Mouse (Mus musculus) kidney, postnatal 0 days (tissue): ENCODE measurements around the gene Tbc1d19. TPM values are rescaled to one million over a fixed set of nuclear protein-coding genes. Genes with fewer than 3 reads are reported as not detected.

Experiments used
- ATAC-seq: fragments of 200-750 bp; cut with Nextera tagmentation; replicated peaks from 2 replicates; pipeline ENCODE4 v1.8.0; 2017; ENCODE audit warnings: low read depth, moderate number of reproducible peaks, moderate TSS enrichment, moderate library complexity; ENCODE audit not compliant: low FRiP score
- DNase-seq: peaks from one replicate; pipeline ENCODE4 v3.0.0-alpha.2; 2016; ENCODE audit warnings: low spot score
- H3K27ac ChIP-seq: fragments of 300-500 bp; sonication (generic); 2 replicates; pipeline ENCODE4 v1.5.1; 2014; ENCODE audit warnings: mild to moderate bottlenecking
- H3K27me3 ChIP-seq: fragments of 300-500 bp; sonication (generic); 2 replicates; pipeline ENCODE4 v1.6.1; 2014; ENCODE audit warnings: low read length, mixed read lengths; ENCODE audit not compliant: insufficient read depth
- H3K36me3 ChIP-seq: fragments of 300-500 bp; sonication (generic); 2 replicates; pipeline ENCODE4 v1.6.1; 2014; ENCODE audit warnings: low read length, mixed read lengths; ENCODE audit not compliant: insufficient read depth
- H3K4me1 ChIP-seq: fragments of 300-500 bp; sonication (generic); replicated peaks from 2 replicates; pipeline ENCODE4 v1.6.1; 2014; ENCODE audit warnings: antibody characterized with exemption, low read length, mixed read lengths; ENCODE audit not compliant: insufficient read depth
- H3K4me2 ChIP-seq: fragments of 300-500 bp; sonication (generic); 2 replicates; pipeline ENCODE4 v1.6.1; 2014; ENCODE audit warnings: mild to moderate bottlenecking, low read length, moderate library complexity, mixed read lengths
- H3K4me3 ChIP-seq: fragments of 300-500 bp; sonication (generic); replicated peaks from 2 replicates; pipeline ENCODE4 v1.5.1; 2014; ENCODE audit warnings: low read depth, low read length
- H3K9ac ChIP-seq: fragments of 300-500 bp; sonication (generic); 2 replicates; pipeline ENCODE4 v1.6.1; 2014; ENCODE audit warnings: low read depth, low read length
- H3K9me3 ChIP-seq: fragments of 300-500 bp; sonication (generic); replicated peaks from 2 replicates; pipeline ENCODE4 v1.6.1; 2016; ENCODE audit warnings: low read length, inconsistent platforms, mixed read lengths
- CTCF ChIP-seq: IDR thresholded peaks from 2 replicates; pipeline ENCODE4 v1.5.1; 2016; ENCODE audit warnings: antibody characterized with exemption, low read depth, mild to moderate bottlenecking, moderate library complexity
- WGBS: fragments of 180-500 bp; shearing (Covaris S2); extraction: QIAGEN DNeasy Blood & Tissue Kit; methylation state at CpG from one replicate; pipeline ENCODE4 v1.1.7; 2014; 5-methylcytosine and 5-hydroxymethylcytosine counted together
- polyA plus RNA-seq: library from polyadenylated mRNA; unstranded; fragments of >200 nt; fragmentation: Nextera tagmentation; extraction: Ambion mirVana; gene quantifications from 2 replicates; pipeline ENCODE4 v1.2.1, GENCODE M21; 2015

Gene Tbc1d19
- polyA plus RNA-seq, 1 experiment from 2014 or later, result 35.4 TPM

GRCm38 (mm10) chr5:53942332-53942731, 132.9 kb downstream of the Tbc1d19 start:
- H3K4me1 ChIP-seq, result no peaks in the 10 kb centered on the region; the same call in 1 of the 2 replicates
- H3K36me3 ChIP-seq, result no peaks in the 10 kb centered on the region
- no peak overlapping the region for H3K4me3 ChIP-seq
- H3K9ac ChIP-seq, result no peak overlapping the region
- no peak overlapping the region for H3K4me2 ChIP-seq
- no peak for TF ChIP-seq CTCF
- no peak for ATAC-seq
- H3K27ac ChIP-seq, result no peak overlapping the region
- no peak for DNase-seq
- H3K27me3 ChIP-seq, result no peaks in the 10 kb centered on the region
- H3K9me3 ChIP-seq, result no peaks in the 10 kb centered on the region
- 57% methylated on average over 4 of the region's 4 CpGs for WGBS

- Histone ChIP-seq H3K27me3 (no peaks in the 10 kb centered on the region), H3K4me3 (no peak overlapping the region), H3K36me3 (no peaks in the 10 kb centered on the region), H3K4me2 (no peak overlapping the region), H3K27ac (no peak overlapping the region), H3K4me1 (peaks cover 4% of the 10 kb centered on the region), H3K9me3 (no peaks in the 10 kb centered on the region), H3K9ac (no peak overlapping the region)
- WGBS, result 82% methylated on average over 11 of the region's 11 CpGs
- DNase-seq (no peak), ATAC-seq (no peak)
- TF ChIP-seq CTCF, result no peak
Measured at GRCm38 (mm10) chr5:53943321-53943857, 134.0 kb downstream of the Tbc1d19 start.

- Histone ChIP-seq H3K4me2 (no peak overlapping the region), H3K9me3 (no peaks in the 10 kb centered on the region), H3K4me1 (peaks cover 4% of the 10 kb centered on the region), H3K27ac (no peak overlapping the region), H3K9ac (no peak overlapping the region), H3K36me3 (no peaks in the 10 kb centered on the region), H3K4me3 (no peak overlapping the region), H3K27me3 (no peaks in the 10 kb centered on the region)
- ATAC-seq (no peak), DNase-seq (no peak)
- WGBS, result 94% methylated on average over 8 of the region's 8 CpGs
- no peak for TF ChIP-seq CTCF
Measured at GRCm38 (mm10) chr5:53946747-53947146, 137.3 kb downstream of the Tbc1d19 start.

DNA sequence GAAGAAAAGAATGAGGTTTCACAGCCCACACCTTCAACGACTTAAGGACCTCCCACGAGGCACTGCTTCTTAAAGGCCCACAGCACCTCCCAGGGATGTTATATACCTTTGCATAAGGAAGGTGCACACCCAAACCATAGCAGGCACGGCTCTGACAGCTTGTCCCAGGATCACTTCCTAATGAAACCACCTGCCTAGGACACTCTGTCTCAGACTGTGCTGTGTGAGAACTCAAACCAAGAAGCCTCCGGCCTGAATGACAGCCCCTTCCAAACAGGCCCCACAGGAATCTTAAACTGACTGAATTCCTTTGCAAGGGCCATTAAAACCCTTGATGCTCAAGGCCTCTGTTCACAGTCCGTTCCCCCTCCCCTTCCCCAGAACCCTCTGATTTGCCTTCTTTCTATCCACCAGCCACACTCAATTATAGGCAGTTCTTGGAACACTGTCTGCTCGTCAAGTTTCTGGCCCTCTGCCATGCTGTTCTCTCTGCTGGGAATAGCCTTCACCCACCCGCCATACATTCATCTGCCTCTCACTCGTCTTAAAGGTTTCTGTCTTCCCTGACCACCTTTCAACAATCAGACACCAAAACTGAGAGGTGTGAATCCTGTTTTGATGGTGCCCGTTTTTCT, 138.3 kb downstream of the Tbc1d19 start:
- no peak for ATAC-seq
- no peak for TF ChIP-seq CTCF
- Histone ChIP-seq H3K4me3 (no peak overlapping the region), H3K27ac (peak overlapping the region; percentile 79), H3K4me1 (peaks cover 4% of the 10 kb centered on the region), H3K9ac (no peak overlapping the region), H3K9me3 (no peaks in the 10 kb centered on the region), H3K36me3 (no peaks in the 10 kb centered on the region), H3K4me2 (no peak overlapping the region), H3K27me3 (no peaks in the 10 kb centered on the region)
- peak; percentile 64 for DNase-seq
- 26% methylated on average over 9 of the region's 9 CpGs for WGBS

DNA sequence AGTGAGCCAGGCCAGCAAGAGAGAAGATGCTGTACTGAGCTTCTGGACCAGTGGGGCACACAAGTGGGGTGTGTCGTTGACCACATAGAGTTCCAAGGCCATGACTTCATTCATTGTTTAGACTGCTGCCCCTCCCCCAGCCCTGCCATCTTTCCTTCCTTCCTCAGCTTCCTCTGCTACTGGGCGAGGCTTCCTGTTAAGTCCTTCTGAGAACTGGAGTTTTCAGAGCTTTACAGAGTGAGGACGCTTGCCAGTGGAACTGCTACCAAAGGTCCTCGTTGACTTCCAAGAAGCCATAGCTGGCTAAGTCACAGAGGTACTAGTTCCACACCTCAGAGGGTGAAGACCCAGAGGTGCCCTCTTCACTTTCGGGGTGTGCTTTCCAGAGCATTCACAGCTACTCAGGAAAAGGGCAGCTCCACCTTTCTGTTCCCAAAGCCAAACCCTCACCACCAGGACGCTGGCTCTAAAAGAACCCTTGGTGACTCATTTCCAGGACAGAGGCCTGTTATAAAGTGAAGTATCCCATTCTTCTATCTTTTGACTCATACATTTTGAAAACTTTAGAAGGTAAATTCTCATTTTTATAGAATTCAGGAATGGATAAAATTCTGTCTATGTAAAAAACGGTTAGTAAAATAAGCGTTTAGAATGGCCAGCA, 139.3 kb downstream of the Tbc1d19 start:
- Histone ChIP-seq H3K4me2 (no peak overlapping the region), H3K4me3 (no peak overlapping the region), H3K9me3 (no peaks in the 10 kb centered on the region), H3K27me3 (no peaks in the 10 kb centered on the region), H3K9ac (no peak overlapping the region), H3K36me3 (no peaks in the 10 kb centered on the region), H3K27ac (peak overlapping the region; percentile 79), H3K4me1 (peaks cover 4% of the 10 kb centered on the region)
- ATAC-seq (no peak), DNase-seq (peak; percentile 62)
- no peak for TF ChIP-seq CTCF
- 71% methylated on average over 8 of the region's 8 CpGs for WGBS

- TF ChIP-seq CTCF, result no peak
- 53% methylated on average over 7 of the region's 7 CpGs for WGBS
- peak overlapping the region; percentile 47; the same call in 1 of the 2 replicates for H3K27ac ChIP-seq
- DNase-seq, result no peak
- no peak overlapping the region for H3K4me3 ChIP-seq
- H3K9ac ChIP-seq, result no peak overlapping the region
- no peak overlapping the region for H3K4me2 ChIP-seq
- ATAC-seq, result no peak
- no peaks in the 10 kb centered on the region for H3K9me3 ChIP-seq
- H3K27me3 ChIP-seq, result no peaks in the 10 kb centered on the region
- no peaks in the 10 kb centered on the region for H3K36me3 ChIP-seq
- peaks cover 4% of the 10 kb centered on the region for H3K4me1 ChIP-seq
Measured at GRCm38 (mm10) chr5:53950189-53950588, 140.8 kb downstream of the Tbc1d19 start.
